ENCODE assay signal across 11 mouse cellular contexts in the genomic region with DNA sequence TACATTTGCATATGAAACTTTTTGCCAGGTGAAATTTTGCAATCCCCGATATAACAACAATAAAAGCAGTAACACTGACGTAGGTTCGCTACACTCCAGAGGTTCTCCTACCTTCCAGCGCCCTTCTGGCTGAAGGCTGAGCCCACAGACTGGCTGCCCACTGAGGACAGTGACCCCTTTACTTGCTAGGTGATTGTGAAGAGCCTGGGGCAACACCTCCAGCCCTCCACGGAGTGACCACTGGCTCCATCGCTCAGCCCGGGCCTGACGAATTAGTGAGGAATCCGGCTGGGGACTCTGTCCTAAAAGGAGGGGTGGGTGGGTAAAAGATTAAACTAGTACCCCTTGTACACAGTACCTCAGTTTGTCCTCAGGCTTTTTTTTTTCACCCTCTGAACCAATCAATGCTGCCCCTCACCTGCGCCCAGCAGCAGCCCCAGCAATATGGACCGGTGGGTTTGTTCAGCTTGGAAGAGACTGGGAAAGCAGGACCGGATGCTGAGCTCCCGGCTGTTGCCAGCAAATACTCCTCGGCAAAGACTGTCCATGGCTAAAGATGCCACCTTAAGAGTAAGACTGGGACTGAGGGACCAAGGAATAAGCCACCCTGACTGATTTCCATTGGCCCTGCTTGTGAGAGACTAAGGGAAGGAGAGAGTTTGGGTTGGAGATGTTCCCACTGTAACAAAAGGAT. TPM values are rescaled to one million over a fixed set of nuclear protein-coding genes. Genes with fewer than 3 reads are reported as not detected.
A peak's percentile ranks its signal among the peaks of the same experiment; 100 is the strongest.
DNase-seq lines count a peak whose midpoint lies in the region; ATAC-seq and TF ChIP-seq lines count a peak whose summit lies in the region.
"Had no signal": no experiment of that assay in that cellular context is flagged by ENCODE, and none has a peak within 500 bp of the region (broad histone marks: within the 10 kb centered on the region; RNA-seq: fewer than 3 reads in every experiment).

No protein-coding gene starts in this region.

- ATAC-seq in forebrain, embryonic 13.5 days: no peak
- no peak for ATAC-seq in forebrain, embryonic 14.5 days
- no peak for ATAC-seq in kidney, postnatal 0 days (replicated peaks; ENCODE audit: low FRiP score, low read depth)
- no peak for ATAC-seq in G1E (ENCODE audit: extremely low read depth, insufficient number of reproducible peaks, low FRiP score, poor library complexity, severe bottlenecking)
- ATAC-seq in inflammation-experienced regulatory T-cells, adult 6 months: no peak
- ATAC-seq in activated CD4-positive, CD25-positive, alpha-beta regulatory T cell, adult 4 months: no peak

- H3K27me3 ChIP-seq in forebrain, embryonic 13.5 days: no peaks in the 10 kb centered on the region
- no peaks in the 10 kb centered on the region for H3K27me3 ChIP-seq in forebrain, embryonic 14.5 days (replicated peaks; ENCODE audit: control insufficient read depth, insufficient read depth, low read length)
- no peaks in the 10 kb centered on the region for H3K27me3 ChIP-seq in kidney, postnatal 0 days (ENCODE audit: insufficient read depth, low read length)
- no peaks in the 10 kb centered on the region for H3K27me3 ChIP-seq in G1E (ENCODE audit: insufficient read depth, low read length)
- no peaks in the 10 kb centered on the region for H3K27me3 ChIP-seq in limb, embryonic 10.5 days (ENCODE audit: low read depth, poor library complexity, severe bottlenecking)
- H3K27me3 ChIP-seq: CH12.LX had no signal

- no peak for DNase-seq in forebrain, embryonic 14.5 days (ENCODE audit: low spot score)
- DNase-seq in kidney, postnatal 0 days (ENCODE audit: low spot score): no peak
- no peak for DNase-seq in kidney, postnatal 36 days
- DNase-seq in G1E (ENCODE audit: low spot score): no peak
- DNase-seq in limb, embryonic 10.5 days (ENCODE audit: low spot score): no peak
- DNase-seq: gastrocnemius, adult 2 months had no signal

- H3K4me3 ChIP-seq in forebrain, embryonic 13.5 days: no peak overlapping the region
- no peak overlapping the region for H3K4me3 ChIP-seq in forebrain, embryonic 14.5 days (ENCODE audit: low read depth, low read length)
- H3K4me3 ChIP-seq in kidney, postnatal 0 days (replicated peaks; ENCODE audit: low read depth, low read length): no peak overlapping the region
- peak overlapping the region; percentile 76; the same call in 1 of the 2 replicates for H3K4me3 ChIP-seq in G1E (ENCODE audit: low read depth, low read length)
- peak overlapping the region; percentile 73 for H3K4me3 ChIP-seq in limb, embryonic 10.5 days

- peak overlapping the region; percentile 89; the same call in 1 of the 2 replicates for H3K4me2 ChIP-seq in forebrain, embryonic 13.5 days
- H3K4me2 ChIP-seq in forebrain, embryonic 14.5 days (ENCODE audit: low read length): no peak overlapping the region
- H3K4me2 ChIP-seq in kidney, postnatal 0 days (ENCODE audit: low read length): no peak overlapping the region

- peaks cover 66% of the 10 kb centered on the region for H3K36me3 ChIP-seq in forebrain, embryonic 13.5 days (ENCODE audit: poor library complexity, severe bottlenecking)
- peaks cover 67% of the 10 kb centered on the region for H3K36me3 ChIP-seq in forebrain, embryonic 14.5 days (ENCODE audit: control insufficient read depth, insufficient read depth, low read length)
- H3K36me3 ChIP-seq in kidney, postnatal 0 days (ENCODE audit: insufficient read depth, low read length): peaks cover 41% of the 10 kb centered on the region
- peaks cover 79% of the 10 kb centered on the region for H3K36me3 ChIP-seq in G1E (replicated peaks)
- peaks cover 71% of the 10 kb centered on the region for H3K36me3 ChIP-seq in limb, embryonic 10.5 days

- no peak overlapping the region for H3K27ac ChIP-seq in forebrain, embryonic 13.5 days
- no peak overlapping the region for H3K27ac ChIP-seq in forebrain, embryonic 14.5 days (ENCODE audit: low read depth, low read length)
- H3K27ac ChIP-seq in kidney, postnatal 0 days: no peak overlapping the region
- H3K27ac ChIP-seq in limb, embryonic 10.5 days: no peak overlapping the region
- H3K27ac ChIP-seq: layer of hippocampus, adult 2 months had no signal

- no peaks in the 10 kb centered on the region for H3K9me3 ChIP-seq in forebrain, embryonic 13.5 days (replicated peaks)
- no peaks in the 10 kb centered on the region for H3K9me3 ChIP-seq in forebrain, embryonic 14.5 days (replicated peaks; ENCODE audit: control insufficient read depth, low read length)
- H3K9me3 ChIP-seq in kidney, postnatal 0 days (replicated peaks; ENCODE audit: low read length): no peaks in the 10 kb centered on the region
- no peaks in the 10 kb centered on the region for H3K9me3 ChIP-seq in G1E (replicated peaks)
- H3K9me3 ChIP-seq in limb, embryonic 10.5 days (replicated peaks): no peaks in the 10 kb centered on the region

- TF ChIP-seq CTCF in kidney, postnatal 0 days (IDR thresholded peaks at IDR 0.05; ENCODE audit: low read depth): no peak
- TF ChIP-seq CTCF in G1E (IDR thresholded peaks at IDR 0.05; ENCODE audit: low read depth, low read length): no peak

- no peak overlapping the region for H3K9ac ChIP-seq in forebrain, embryonic 13.5 days
- H3K9ac ChIP-seq in forebrain, embryonic 14.5 days (ENCODE audit: low read length): no peak overlapping the region
- H3K9ac ChIP-seq in kidney, postnatal 0 days (ENCODE audit: low read depth, low read length): 0 out of 2 replicates have a peak overlapping the region, but pooled peaks have one; percentile 67

- 89% methylated on average over 14 of the region's 14 CpGs for WGBS in forebrain, embryonic 13.5 days
- WGBS in forebrain, embryonic 14.5 days: 89% methylated on average over 14 of the region's 14 CpGs
- 90% methylated on average over 14 of the region's 14 CpGs for WGBS in kidney, postnatal 0 days
- 91% methylated on average over 14 of the region's 14 CpGs for WGBS in limb, embryonic 10.5 days

- peaks cover 24% of the 10 kb centered on the region for H3K4me1 ChIP-seq in forebrain, embryonic 13.5 days
- H3K4me1 ChIP-seq in forebrain, embryonic 14.5 days (ENCODE audit: control insufficient read depth, insufficient read depth, low read length): peaks cover 11% of the 10 kb centered on the region
- H3K4me1 ChIP-seq in kidney, postnatal 0 days (replicated peaks; ENCODE audit: insufficient read depth, low read length): peaks cover 6% of the 10 kb centered on the region; the same call in 1 of the 2 replicates
- H3K4me1 ChIP-seq in G1E (ENCODE audit: insufficient read depth, low read depth, low read length): peaks cover 81% of the 10 kb centered on the region
- H3K4me1 ChIP-seq in limb, embryonic 10.5 days: peaks cover 23% of the 10 kb centered on the region

RNA-seq across cellular contexts. Expression of gene Ppox, which starts 1.8 kb away (rescaled TPM):
- 50.3 and 51.0 TPM in 2 replicates for polyA plus RNA-seq in forebrain, embryonic 13.5 days (2015; fragmentation: Nextera tagmentation; extraction: Ambion mirVana)
- 41.4 and 46.0 TPM in 2 replicates for polyA plus RNA-seq in forebrain, embryonic 14.5 days (2014; fragmentation: Nextera tagmentation; extraction: Ambion mirVana)
- polyA plus RNA-seq in kidney, postnatal 0 days (2015; fragmentation: Nextera tagmentation; extraction: Ambion mirVana): 46.4 and 48.2 TPM in 2 replicates
- total RNA-seq in G1E (2014; fragmentation: Nextera tagmentation) (45.7 and 168 TPM in 2 replicates), G1E (2017) (27.0 and 36.7 TPM in 2 replicates)
- 38.5 and 53.0 TPM in 2 replicates for polyA plus RNA-seq in G1E (2012)
- polyA plus RNA-seq in limb, embryonic 10.5 days (2016; fragmentation: Nextera tagmentation; extraction: Ambion mirVana): 48.4 and 62.3 TPM in 2 replicates
- polyA plus RNA-seq in inflammation-experienced regulatory T-cells, adult 6 months (2017; shearing (Covaris generic)): 10 to 100 TPM; 38.2 to 90.1 (median 78.6) TPM
- polyA plus RNA-seq in activated CD4-positive, CD25-positive, alpha-beta regulatory T cell, adult 4 months (2017; shearing (Covaris generic)): 10 to 100 TPM; 53.6 to 58.0 TPM

RNA-seq across cellular contexts. Expression of gene Usp21, which starts 8.6 kb away (rescaled TPM):
- polyA plus RNA-seq in forebrain, embryonic 13.5 days (2015; fragmentation: Nextera tagmentation; extraction: Ambion mirVana): 122 and 125 TPM in 2 replicates
- 89.9 and 104 TPM in 2 replicates for polyA plus RNA-seq in forebrain, embryonic 14.5 days (2014; fragmentation: Nextera tagmentation; extraction: Ambion mirVana)
- 59.4 and 63.3 TPM in 2 replicates for polyA plus RNA-seq in kidney, postnatal 0 days (2015; fragmentation: Nextera tagmentation; extraction: Ambion mirVana)
- total RNA-seq in G1E (2014; fragmentation: Nextera tagmentation): 40.1 and 64.5 TPM in 2 replicates
- 11.8 and 12.8 TPM in 2 replicates for total RNA-seq in G1E (2017)
- 44.1 and 53.3 TPM in 2 replicates for polyA plus RNA-seq in G1E (2012)
- 107 and 125 TPM in 2 replicates for polyA plus RNA-seq in limb, embryonic 10.5 days (2016; fragmentation: Nextera tagmentation; extraction: Ambion mirVana)
- polyA plus RNA-seq in inflammation-experienced regulatory T-cells, adult 6 months (2017; shearing (Covaris generic)): 10 to 100 TPM; 11.0 to 25.3 (median 15.4) TPM
- polyA plus RNA-seq in activated CD4-positive, CD25-positive, alpha-beta regulatory T cell, adult 4 months (2017; shearing (Covaris generic)): 10 to 100 TPM; 11.8 to 19.8 TPM

RNA-seq across cellular contexts. Expression of gene B4galt3, which starts 9.0 kb away (rescaled TPM):
- polyA plus RNA-seq in forebrain, embryonic 13.5 days (2015; fragmentation: Nextera tagmentation; extraction: Ambion mirVana): 89.0 and 95.3 TPM in 2 replicates
- 74.9 and 94.2 TPM in 2 replicates for polyA plus RNA-seq in forebrain, embryonic 14.5 days (2014; fragmentation: Nextera tagmentation; extraction: Ambion mirVana)
- 63.9 and 72.0 TPM in 2 replicates for polyA plus RNA-seq in kidney, postnatal 0 days (2015; fragmentation: Nextera tagmentation; extraction: Ambion mirVana)
- 27.3 and 30.8 TPM in 2 replicates for total RNA-seq in G1E (2014; fragmentation: Nextera tagmentation)
- 16.9 and 21.5 TPM in 2 replicates for total RNA-seq in G1E (2017)
- 44.8 and 50.0 TPM in 2 replicates for polyA plus RNA-seq in G1E (2012)
- polyA plus RNA-seq in limb, embryonic 10.5 days (2016; fragmentation: Nextera tagmentation; extraction: Ambion mirVana): 69.0 and 75.1 TPM in 2 replicates
- polyA plus RNA-seq in inflammation-experienced regulatory T-cells, adult 6 months (2017; shearing (Covaris generic)): 10 to 100 TPM; 35.3 to 68.9 (median 60.8) TPM
- polyA plus RNA-seq in activated CD4-positive, CD25-positive, alpha-beta regulatory T cell, adult 4 months (2017; shearing (Covaris generic)): 10 to 100 TPM; 33.1 to 35.7 TPM

RNA-seq across cellular contexts. Expression of gene Ufc1, which starts 15.7 kb away (rescaled TPM):
- 118 and 120 TPM in 2 replicates for polyA plus RNA-seq in forebrain, embryonic 13.5 days (2015; fragmentation: Nextera tagmentation; extraction: Ambion mirVana)
- 119 and 127 TPM in 2 replicates for polyA plus RNA-seq in forebrain, embryonic 14.5 days (2014; fragmentation: Nextera tagmentation; extraction: Ambion mirVana)
- polyA plus RNA-seq in kidney, postnatal 0 days (2015; fragmentation: Nextera tagmentation; extraction: Ambion mirVana): 133 and 136 TPM in 2 replicates
- total RNA-seq in G1E (2014; fragmentation: Nextera tagmentation) (33.4 and 34.3 TPM in 2 replicates), G1E (2017) (96.2 and 111 TPM in 2 replicates)
- polyA plus RNA-seq in G1E (2012): 38.5 and 47.9 TPM in 2 replicates
- 99.6 and 101 TPM in 2 replicates for polyA plus RNA-seq in limb, embryonic 10.5 days (2016; fragmentation: Nextera tagmentation; extraction: Ambion mirVana)
- 100 to 1,000 TPM in 1 of 3 experiments, 10 to 100 TPM in 2; 74.6 to 118 (median 92.5) TPM for polyA plus RNA-seq in inflammation-experienced regulatory T-cells, adult 6 months (2017; shearing (Covaris generic))
- 100 to 1,000 TPM; 100 to 110 TPM for polyA plus RNA-seq in activated CD4-positive, CD25-positive, alpha-beta regulatory T cell, adult 4 months (2017; shearing (Covaris generic))

RNA-seq across cellular contexts. Expression of gene Ndufs2, which starts 28.0 kb away (rescaled TPM):
- 216 and 221 TPM in 2 replicates for polyA plus RNA-seq in forebrain, embryonic 13.5 days (2015; fragmentation: Nextera tagmentation; extraction: Ambion mirVana)
- 244 and 260 TPM in 2 replicates for polyA plus RNA-seq in forebrain, embryonic 14.5 days (2014; fragmentation: Nextera tagmentation; extraction: Ambion mirVana)
- 375 and 405 TPM in 2 replicates for polyA plus RNA-seq in kidney, postnatal 0 days (2015; fragmentation: Nextera tagmentation; extraction: Ambion mirVana)
- total RNA-seq in G1E (2014; fragmentation: Nextera tagmentation) (209 and 219 TPM in 2 replicates), G1E (2017) (275 and 300 TPM in 2 replicates)
- polyA plus RNA-seq in G1E (2012): 47.9 and 101 TPM in 2 replicates
- 308 and 312 TPM in 2 replicates for polyA plus RNA-seq in limb, embryonic 10.5 days (2016; fragmentation: Nextera tagmentation; extraction: Ambion mirVana)
- polyA plus RNA-seq in inflammation-experienced regulatory T-cells, adult 6 months (2017; shearing (Covaris generic)): 100 to 1,000 TPM; 106 to 120 (median 119) TPM
- 100 to 1,000 TPM; 108 to 141 TPM for polyA plus RNA-seq in activated CD4-positive, CD25-positive, alpha-beta regulatory T cell, adult 4 months (2017; shearing (Covaris generic))

Comparison
In these comparisons a context has a peak if more than half of its experiments do, and no peak if none do; other contexts are left out.
1. H3K4me3 ChIP-seq: peak in G1E (single experiment) and limb, embryonic 10.5 days (single experiment); none in forebrain, embryonic 13.5 days (single experiment), forebrain, embryonic 14.5 days (single experiment) and kidney, postnatal 0 days (single experiment).